Mouse (Mus musculus) limb, embryonic 13.5 days (tissue): Measurements from ENCODE around the gene Ddx5. TPM values are rescaled to one million over a fixed set of nuclear protein-coding genes. Genes with fewer than 3 reads are reported as not detected.

ENCODE experiments used
- ATAC-seq: fragments of 200-750 bp; cut with Nextera tagmentation; 2 replicates; pipeline ENCODE4 v1.8.0; 2017; ENCODE audit warnings: low read depth, moderate number of reproducible peaks, moderate TSS enrichment; ENCODE audit not compliant: low FRiP score
- H3K27ac ChIP-seq: fragments of 300-500 bp; sonication (generic); 2 replicates; pipeline ENCODE4 v1.5.1; 2015; ENCODE audit warnings: inconsistent platforms, mild to moderate bottlenecking, moderate library complexity
- H3K27me3 ChIP-seq: fragments of 300-500 bp; sonication (generic); 2 replicates; pipeline ENCODE4 v1.6.1; 2015; ENCODE audit warnings: mild to moderate bottlenecking, inconsistent platforms
- H3K36me3 ChIP-seq: fragments of 300-500 bp; sonication (generic); 2 replicates; pipeline ENCODE4 v1.6.1; 2015; ENCODE audit warnings: inconsistent platforms, mild to moderate bottlenecking, moderate library complexity
- H3K4me1 ChIP-seq: fragments of 300-500 bp; sonication (generic); 2 replicates; pipeline ENCODE4 v1.6.1; 2015; ENCODE audit warnings: inconsistent platforms
- H3K4me2 ChIP-seq: fragments of 300-500 bp; sonication (generic); replicated peaks from 2 replicates; pipeline ENCODE4 v1.6.1; 2015; ENCODE audit warnings: inconsistent platforms, mild to moderate bottlenecking, moderate library complexity
- H3K4me3 ChIP-seq: fragments of 300-500 bp; sonication (generic); 2 replicates; pipeline ENCODE4 v1.5.1; 2015; ENCODE audit warnings: moderate library complexity, mild to moderate bottlenecking, inconsistent platforms
- H3K9ac ChIP-seq: fragments of 300-500 bp; sonication (generic); 2 replicates; pipeline ENCODE4 v1.6.1; 2015; ENCODE audit warnings: mild to moderate bottlenecking, inconsistent platforms
- H3K9me3 ChIP-seq: fragments of 300-500 bp; sonication (generic); 2 replicates; pipeline ENCODE4 v1.6.1; 2016; ENCODE audit warnings: inconsistent platforms
- WGBS: fragments of 180-500 bp; shearing (Covaris S2); methylation state at CpG from one replicate; pipeline ENCODE4 v1.1.7; 2015; 5-methylcytosine and 5-hydroxymethylcytosine counted together
- polyA plus RNA-seq: library from polyadenylated mRNA; unstranded; fragments of >200 nt; fragmentation: Nextera tagmentation; extraction: Ambion mirVana; gene quantifications from 2 replicates; pipeline ENCODE4 v1.2.1, GENCODE M21; 2015

Gene Ddx5
- polyA plus RNA-seq, 1 experiment from 2014 or later, result 363 TPM

- H3K27ac ChIP-seq, result no peak overlapping the region
These were observed 11.6 kb downstream of the Ddx5 start for GRCm38 (mm10) chr11:106777395-106777794.

GRCm38 (mm10) chr11:106776960-106777359 lies 12.0 kb downstream of the Ddx5 start:
- 92% methylated on average over 4 of the region's 4 CpGs for WGBS
- Histone ChIP-seq H3K9ac (no peak overlapping the region), H3K4me2 (no peak overlapping the region), H3K27ac (no peak overlapping the region), H3K4me3 (no peak overlapping the region), H3K9me3 (no peaks in the 10 kb centered on the region), H3K27me3 (no peaks in the 10 kb centered on the region), H3K36me3 (peaks cover 66% of the 10 kb centered on the region), H3K4me1 (peaks cover 18% of the 10 kb centered on the region)
- no peak for ATAC-seq

More at GRCm38 (mm10) chr11:106777395-106777794, 11.6 kb downstream of the Ddx5 start:
- Histone ChIP-seq H3K9me3 (no peaks in the 10 kb centered on the region), H3K4me1 (peaks cover 18% of the 10 kb centered on the region), H3K9ac (no peak overlapping the region), H3K4me2 (peak overlapping the region; percentile 19; the same call in 1 of the 2 replicates), H3K36me3 (peaks cover 66% of the 10 kb centered on the region), H3K4me3 (no peak overlapping the region), H3K27me3 (no peaks in the 10 kb centered on the region)
- no peak for ATAC-seq
- WGBS, result 85% methylated on average over 3 of the region's 3 CpGs

- Histone ChIP-seq H3K9me3 (no peaks in the 10 kb centered on the region), H3K4me1 (peaks cover 8% of the 10 kb centered on the region), H3K27me3 (no peaks in the 10 kb centered on the region), H3K4me3 (no peak overlapping the region), H3K4me2 (no peak overlapping the region), H3K36me3 (peaks cover 84% of the 10 kb centered on the region), H3K9ac (no peak overlapping the region), H3K27ac (no peak overlapping the region)
- ATAC-seq, result no peak
- 92% methylated on average over 9 of the region's 9 CpGs for WGBS
These were observed 15.9 kb downstream of the Ddx5 start for GRCm38 (mm10) chr11:106773061-106773460.

GRCm38 (mm10) chr11:106770195-106770974 lies 18.6 kb downstream of the Ddx5 start:
- no peak for ATAC-seq
- no peaks in the 10 kb centered on the region for H3K27me3 ChIP-seq
- H3K4me1 ChIP-seq, result no peaks in the 10 kb centered on the region
- no peak overlapping the region for H3K4me3 ChIP-seq
- H3K9me3 ChIP-seq, result 0 out of 2 replicates have a peak, but pooled peaks cover 5% of the 10 kb centered on the region
- H3K9ac ChIP-seq, result no peak overlapping the region
- WGBS, result 93% methylated on average over 9 of the region's 9 CpGs
- H3K27ac ChIP-seq, result no peak overlapping the region
- peaks cover 93% of the 10 kb centered on the region for H3K36me3 ChIP-seq
- no peak overlapping the region for H3K4me2 ChIP-seq

- Histone ChIP-seq H3K4me1 (peaks cover 7% of the 10 kb centered on the region; the same call in 1 of the 2 replicates), H3K27me3 (no peaks in the 10 kb centered on the region), H3K4me3 (no peak overlapping the region), H3K9ac (no peak overlapping the region), H3K36me3 (peaks cover 73% of the 10 kb centered on the region), H3K27ac (no peak overlapping the region), H3K9me3 (0 out of 2 replicates have a peak, but pooled peaks cover 5% of the 10 kb centered on the region), H3K4me2 (no peak overlapping the region)
- WGBS, result 94% methylated on average over 4 of the region's 4 CpGs
- ATAC-seq, result no peak
These were observed 21.5 kb downstream of the Ddx5 start for GRCm38 (mm10) chr11:106767516-106767915.

GRCm38 (mm10) chr11:106766611-106767162 lies 22.3 kb downstream of the Ddx5 start:
- peaks cover 66% of the 10 kb centered on the region for H3K36me3 ChIP-seq
- no peak for ATAC-seq
- H3K9ac ChIP-seq, result no peak overlapping the region
- H3K9me3 ChIP-seq, result 0 out of 2 replicates have a peak, but pooled peaks cover 5% of the 10 kb centered on the region
- no peaks in the 10 kb centered on the region for H3K27me3 ChIP-seq
- peaks cover 9% of the 10 kb centered on the region; the same call in 1 of the 2 replicates for H3K4me1 ChIP-seq
- no peak overlapping the region for H3K27ac ChIP-seq
- 90% methylated on average over 4 of the region's 4 CpGs for WGBS
- no peak overlapping the region for H3K4me3 ChIP-seq
- H3K4me2 ChIP-seq, result no peak overlapping the region

- ATAC-seq, result no peak
- Histone ChIP-seq H3K4me3 (no peak overlapping the region), H3K36me3 (peaks cover 31% of the 10 kb centered on the region), H3K27ac (peak overlapping the region; percentile 48; the same call in 1 of the 2 replicates), H3K27me3 (no peaks in the 10 kb centered on the region), H3K9ac (no peak overlapping the region), H3K4me1 (peaks cover 9% of the 10 kb centered on the region; the same call in 1 of the 2 replicates), H3K4me2 (no peak overlapping the region), H3K9me3 (0 out of 2 replicates have a peak, but pooled peaks cover 4% of the 10 kb centered on the region)
- WGBS, result 77% methylated on average over 9 of the region's 9 CpGs
These were observed 26.2 kb downstream of the Ddx5 start for GRCm38 (mm10) chr11:106762800-106763185.

- Histone ChIP-seq H3K4me2 (no peak overlapping the region), H3K27ac (peak overlapping the region; percentile 48; the same call in 1 of the 2 replicates), H3K4me3 (no peak overlapping the region), H3K9ac (no peak overlapping the region), H3K36me3 (peaks cover 25% of the 10 kb centered on the region), H3K9me3 (no peaks in the 10 kb centered on the region), H3K27me3 (no peaks in the 10 kb centered on the region), H3K4me1 (peaks cover 9% of the 10 kb centered on the region; the same call in 1 of the 2 replicates)
- ATAC-seq, result peak; percentile 77
- 34% methylated on average over 5 of the region's 5 CpGs for WGBS
These were observed 26.7 kb downstream of the Ddx5 start for GRCm38 (mm10) chr11:106762139-106762799.

GRCm38 (mm10) chr11:106760511-106760910 lies 28.5 kb downstream of the Ddx5 start:
- peaks cover 9% of the 10 kb centered on the region; the same call in 1 of the 2 replicates for H3K4me1 ChIP-seq
- H3K27me3 ChIP-seq, result no peaks in the 10 kb centered on the region
- no peak overlapping the region for H3K9ac ChIP-seq
- 89% methylated on average over 5 of the region's 5 CpGs for WGBS
- H3K9me3 ChIP-seq, result no peaks in the 10 kb centered on the region
- H3K36me3 ChIP-seq, result peaks cover 9% of the 10 kb centered on the region
- H3K4me3 ChIP-seq, result no peak overlapping the region
- no peak overlapping the region for H3K27ac ChIP-seq
- H3K4me2 ChIP-seq, result no peak overlapping the region
- ATAC-seq, result no peak

GRCm38 (mm10) chr11:106759028-106759427 lies 30.0 kb downstream of the Ddx5 start:
- Histone ChIP-seq H3K27me3 (no peaks in the 10 kb centered on the region), H3K4me2 (no peak overlapping the region), H3K27ac (no peak overlapping the region), H3K9ac (no peak overlapping the region), H3K9me3 (no peaks in the 10 kb centered on the region), H3K4me3 (no peak overlapping the region), H3K4me1 (peaks cover 9% of the 10 kb centered on the region; the same call in 1 of the 2 replicates), H3K36me3 (no peaks in the 10 kb centered on the region)
- 90% methylated on average over 3 of the region's 3 CpGs for WGBS
- ATAC-seq, result no peak

- H3K9me3 ChIP-seq, result no peaks in the 10 kb centered on the region
- no peak for ATAC-seq
- no peaks in the 10 kb centered on the region for H3K4me1 ChIP-seq
- no peak overlapping the region for H3K4me2 ChIP-seq
- no peak overlapping the region for H3K4me3 ChIP-seq
- no peak overlapping the region for H3K27ac ChIP-seq
- no peaks in the 10 kb centered on the region for H3K36me3 ChIP-seq
- 81% methylated on average over 5 of the region's 5 CpGs for WGBS
- H3K9ac ChIP-seq, result no peak overlapping the region
- no peaks in the 10 kb centered on the region for H3K27me3 ChIP-seq
These were observed 33.4 kb downstream of the Ddx5 start for GRCm38 (mm10) chr11:106755583-106755982.

GRCm38 (mm10) chr11:106753314-106753713 lies 35.7 kb downstream of the Ddx5 start:
- Histone ChIP-seq H3K4me3 (no peak overlapping the region), H3K4me1 (no peaks in the 10 kb centered on the region), H3K27me3 (no peaks in the 10 kb centered on the region), H3K36me3 (no peaks in the 10 kb centered on the region), H3K9ac (no peak overlapping the region), H3K27ac (no peak overlapping the region), H3K9me3 (no peaks in the 10 kb centered on the region), H3K4me2 (no peak overlapping the region)
- ATAC-seq, result no peak
- 85% methylated on average over 6 of the region's 6 CpGs for WGBS
